Mouse (Mus musculus) mesoderm, embryonic 11.5 days (tissue): ENCODE results near the gene Fry.

Source experiments
- DNase-seq: peaks from one replicate; pipeline ENCODE4 v3.0.0-alpha.2; 2012; ENCODE audit warnings: low read depth, low spot score

Gene Fry

DNA sequence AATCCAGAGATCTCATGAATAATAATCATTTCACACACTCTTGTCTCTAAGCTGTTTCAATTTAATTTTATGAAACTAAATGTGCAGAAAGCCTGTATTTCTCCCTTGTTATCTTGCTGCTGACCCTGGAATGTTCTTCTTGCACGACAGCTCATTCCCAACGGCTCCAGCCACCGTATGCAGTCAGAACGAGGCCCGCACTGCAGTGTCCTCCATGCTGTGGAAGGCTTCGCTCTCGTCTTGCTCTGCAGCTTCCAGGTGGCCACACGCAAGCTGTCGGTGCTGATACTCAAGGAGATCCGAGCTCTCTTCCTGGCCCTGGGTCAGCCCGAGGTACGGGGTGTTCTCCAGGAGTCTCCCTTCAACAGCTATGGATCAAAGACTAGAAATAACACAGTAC, 270.2 kb downstream of the Fry start:
- DNase-seq = no peak

- no peak for DNase-seq
Observed at GRCm38 (mm10) chr5:150389589-150390377, 271.3 kb downstream of the Fry start.

DNA sequence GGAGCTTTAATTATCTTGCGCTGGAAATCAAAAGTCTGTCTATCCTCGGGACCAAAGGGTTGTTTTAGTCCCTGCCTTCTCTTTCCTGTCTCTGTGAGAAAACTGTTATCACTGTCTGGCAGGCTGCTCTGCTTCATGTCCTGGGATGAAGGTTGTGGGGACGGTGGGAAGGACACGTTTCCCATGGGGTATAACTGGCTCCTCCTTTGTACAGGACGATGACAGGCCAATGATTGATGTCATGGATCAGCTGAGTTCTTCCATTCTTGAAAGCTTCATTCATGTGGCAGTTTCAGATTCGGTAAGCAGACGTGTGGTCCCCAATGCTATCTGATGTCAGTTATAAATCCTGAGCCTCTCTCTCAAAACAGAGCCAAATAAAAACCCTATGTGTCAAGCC, 272.0 kb downstream of the Fry start:
- peak; percentile 54 for DNase-seq

- no peak for DNase-seq
Observed at GRCm38 (mm10) chr5:150394645-150395044, 276.2 kb downstream of the Fry start.

DNA sequence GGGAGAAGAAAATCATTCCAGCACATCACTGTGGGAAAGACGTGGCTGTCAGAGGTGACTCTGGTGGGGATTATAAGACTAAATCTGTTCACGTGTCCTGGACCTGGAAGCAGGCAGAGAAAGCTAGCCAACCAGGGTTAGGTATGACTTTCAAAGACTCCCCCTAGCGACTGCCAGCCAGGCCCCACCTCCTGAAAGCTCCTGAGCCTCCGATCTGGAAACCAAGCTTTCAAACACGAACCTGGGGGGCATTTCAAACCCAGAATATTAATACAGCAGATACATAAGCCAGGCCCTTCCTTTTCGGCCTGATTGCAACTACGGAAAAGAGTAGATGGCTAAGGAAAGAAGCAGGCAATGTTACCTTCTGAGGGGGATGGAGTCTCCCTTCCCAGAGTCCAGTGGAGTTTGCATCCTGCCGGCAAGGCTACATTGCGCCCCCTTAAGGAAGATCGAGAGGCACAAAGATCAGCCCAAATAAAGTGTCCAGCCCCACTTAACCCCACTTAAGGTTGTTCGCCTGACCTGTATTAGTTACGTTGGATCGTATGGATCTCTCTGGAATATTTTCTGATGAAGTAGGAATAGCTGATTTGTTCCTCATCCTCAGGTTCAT, 284.5 kb downstream of the Fry start:
- DNase-seq = peak; percentile 30

DNA sequence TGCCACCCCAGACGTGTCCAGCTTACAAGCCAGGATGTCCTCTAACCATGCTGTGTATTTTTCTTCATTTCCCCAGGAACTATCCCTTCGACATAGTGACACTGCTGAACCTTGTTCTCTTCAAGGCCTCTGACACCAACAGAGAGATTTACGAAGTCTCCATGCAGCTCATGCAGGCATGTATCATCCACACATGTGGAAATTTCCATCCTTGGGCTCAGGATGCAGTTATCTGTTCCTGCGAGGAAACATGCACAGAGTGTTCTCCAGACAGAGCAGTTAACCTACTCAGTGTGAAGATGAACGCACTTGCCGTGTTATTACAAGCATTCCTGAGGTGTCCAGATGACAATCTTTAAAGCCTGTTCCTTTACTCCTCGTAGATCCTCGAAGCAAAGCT, 286.4 kb downstream of the Fry start:
- no peak for DNase-seq

DNA sequence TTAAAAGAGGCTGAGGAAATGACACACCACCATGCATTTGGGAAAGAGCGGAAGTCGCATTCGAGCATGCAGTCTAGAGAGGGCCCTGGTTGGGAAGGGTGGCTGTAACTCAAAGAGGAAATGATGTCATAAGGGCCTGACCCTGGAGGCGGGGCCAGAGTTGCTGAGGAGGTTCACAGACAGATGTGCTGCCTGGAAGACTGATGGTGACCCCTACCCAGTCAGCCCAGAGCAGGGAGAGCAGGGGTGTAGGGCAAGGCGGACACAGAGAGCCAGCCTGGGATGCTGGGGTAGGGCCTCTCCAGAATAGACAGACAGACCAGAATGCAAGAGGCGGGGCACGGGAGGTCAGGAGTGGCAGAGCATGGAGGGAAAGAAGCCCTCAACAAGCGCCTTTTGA, 290.5 kb downstream of the Fry start:
- DNase-seq = peak; percentile 64

GRCm38 (mm10) chr5:150409451-150410045, 291.1 kb downstream of the Fry start:
- peak; percentile 69 for DNase-seq

- no peak for DNase-seq
Observed at GRCm38 (mm10) chr5:150412750-150413450, 294.5 kb downstream of the Fry start.

DNA sequence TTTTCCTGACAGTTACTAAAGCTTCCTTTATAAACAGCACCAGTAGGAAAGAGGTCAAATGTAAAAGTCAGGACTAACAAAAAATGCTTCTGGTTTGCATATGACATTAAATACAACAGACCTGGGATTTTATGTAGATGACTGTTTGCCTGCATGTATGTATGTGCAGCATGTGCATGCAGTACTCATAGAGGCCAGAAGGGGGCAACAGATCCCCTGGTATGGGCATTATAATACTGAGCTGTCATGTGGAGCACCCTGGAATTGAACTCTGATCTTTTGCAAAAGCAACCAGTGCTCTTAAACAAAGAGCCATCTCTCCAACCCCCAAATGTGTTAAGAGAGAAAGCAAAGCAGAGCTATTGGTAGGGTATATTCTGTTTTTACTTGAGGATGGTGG, 296.4 kb downstream of the Fry start:
- no peak for DNase-seq

GRCm38 (mm10) chr5:150417223-150417622, 298.8 kb downstream of the Fry start:
- DNase-seq = no peak

- DNase-seq = peak; percentile 52
Observed at GRCm38 (mm10) chr5:150418035-150418434, 299.6 kb downstream of the Fry start.

GRCm38 (mm10) chr5:150425038-150425437, 306.6 kb downstream of the Fry start:
- no peak for DNase-seq

- peak; percentile 49 for DNase-seq
Observed at GRCm38 (mm10) chr5:150426595-150426994, 308.1 kb downstream of the Fry start.

DNA sequence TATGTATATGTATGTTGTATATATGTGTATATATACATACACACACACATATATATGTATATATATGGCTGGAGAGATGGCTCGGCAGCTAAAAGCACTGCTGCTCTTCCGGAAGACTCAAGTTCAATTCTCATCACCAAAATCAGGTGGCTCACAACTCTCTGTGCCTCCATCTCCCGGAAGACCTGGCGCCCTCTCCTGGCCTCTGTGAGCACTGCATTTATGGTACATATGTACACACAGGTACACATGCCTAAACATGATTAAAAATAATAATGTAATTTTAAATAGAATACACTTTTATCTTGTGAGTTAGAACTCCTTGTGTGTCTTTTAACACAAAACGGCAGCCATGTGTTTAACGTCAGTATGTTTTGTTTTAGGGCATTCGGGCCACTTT, 312.8 kb downstream of the Fry start:
- no peak for DNase-seq

GRCm38 (mm10) chr5:150432960-150433359, 314.5 kb downstream of the Fry start:
- DNase-seq = no peak

GRCm38 (mm10) chr5:150436629-150437389, 318.4 kb downstream of the Fry start:
- no peak for DNase-seq

DNA sequence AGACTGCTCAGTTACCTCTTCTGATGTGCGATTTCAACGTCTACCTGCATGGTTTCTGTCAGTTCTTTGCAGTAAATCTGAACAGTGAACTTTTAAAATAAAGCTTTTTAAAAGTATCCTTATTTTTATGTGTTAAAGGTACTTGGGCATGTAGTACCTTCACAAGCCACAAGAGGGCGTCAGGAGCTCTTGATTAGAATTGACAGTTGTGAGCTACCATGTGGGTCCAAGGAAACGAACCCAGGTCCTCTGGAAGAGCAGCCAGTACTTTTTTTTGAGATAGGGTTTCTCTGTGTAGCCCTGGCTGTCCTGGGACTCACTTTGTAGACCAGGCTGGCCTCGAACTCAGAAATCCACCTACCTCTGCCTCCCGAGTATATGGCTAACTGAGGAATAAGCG, 323.2 kb downstream of the Fry start:
- DNase-seq = peak; percentile 73

DNA sequence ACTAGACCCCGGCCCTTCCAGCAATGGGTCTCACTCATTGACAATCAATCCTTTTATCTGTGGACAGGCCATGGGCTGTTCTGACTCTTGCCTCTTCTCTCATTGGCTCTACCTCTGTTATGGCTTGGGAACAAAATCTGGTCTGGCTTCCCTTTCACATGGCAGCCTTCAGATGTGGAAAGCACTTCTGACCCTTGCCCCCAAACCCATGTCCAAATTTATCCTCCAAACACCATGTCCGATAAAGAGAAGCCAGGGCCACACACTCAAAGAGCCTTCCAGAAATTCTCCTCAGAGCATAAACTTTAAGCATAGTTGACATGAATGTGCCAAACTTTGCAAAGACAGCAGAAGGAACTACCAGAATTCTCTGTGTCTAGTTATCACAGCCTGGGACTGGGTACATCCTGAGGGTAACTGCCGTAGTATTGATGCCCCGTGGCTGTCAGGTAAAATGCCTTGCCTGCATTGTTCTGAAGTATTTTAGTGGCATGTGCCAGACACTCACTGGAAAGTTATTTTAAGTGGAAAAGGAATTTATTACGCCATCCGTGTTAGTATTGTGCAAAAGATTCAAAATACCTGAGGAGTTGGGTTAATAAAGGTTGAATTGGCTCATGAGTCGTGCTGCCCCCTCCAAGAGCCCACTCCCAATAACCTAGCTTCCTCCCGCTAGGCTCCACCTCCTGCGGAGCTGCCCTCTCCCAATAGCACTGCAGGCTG, 333.0 kb downstream of the Fry start:
- DNase-seq = no peak

DNA sequence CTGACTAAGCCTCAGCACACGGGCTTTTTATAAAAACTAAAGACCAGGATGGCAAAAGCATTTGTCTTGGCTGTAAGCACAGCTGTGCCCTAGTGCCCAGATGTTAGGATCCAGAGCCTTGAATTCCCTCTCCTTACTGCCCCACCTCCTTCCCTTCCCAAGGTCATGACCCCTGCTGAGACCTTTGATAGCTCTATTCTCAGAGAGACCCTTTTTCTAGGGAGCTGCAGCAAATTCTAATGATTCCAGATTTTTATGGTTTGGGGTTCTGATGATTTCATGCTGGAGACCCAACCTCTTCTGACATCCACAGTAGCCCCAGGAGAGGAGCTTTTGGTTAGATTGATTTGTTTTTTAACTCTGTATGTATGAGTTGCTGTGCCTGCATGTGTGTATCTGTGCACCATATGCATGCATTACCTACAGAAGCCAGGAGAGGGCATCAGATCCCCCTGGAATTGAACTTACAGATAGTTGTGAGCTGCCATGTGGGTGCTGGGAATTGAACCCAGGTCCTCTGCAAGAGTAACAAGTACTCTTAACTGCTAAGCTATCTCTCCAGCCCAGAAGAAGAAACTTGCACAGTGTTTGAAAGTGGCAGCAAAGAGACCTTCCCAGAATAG, 333.7 kb downstream of the Fry start:
- no peak for DNase-seq
